Mouse (Mus musculus) heart, postnatal 0 days (tissue): Measurements from ENCODE around the gene Il6st. TPM values are rescaled to one million over a fixed set of nuclear protein-coding genes. Genes with fewer than 3 reads are reported as not detected.
A peak's percentile ranks its signal among the peaks of the same experiment; 100 is the strongest.

Source experiments
- ATAC-seq: fragments of 200-750 bp; cut with Nextera tagmentation; 2 replicates; pipeline ENCODE4 v1.8.0; 2017; ENCODE audit warnings: low read depth, moderate number of reproducible peaks, moderate library complexity; ENCODE audit not compliant: insufficient read depth
- DNase-seq: peaks from one replicate; pipeline ENCODE4 v3.0.0-alpha.2; 2016; ENCODE audit warnings: low spot score
- H3K27ac ChIP-seq: fragments of 300-500 bp; sonication (generic); 2 replicates; pipeline ENCODE4 v1.5.1; 2014; ENCODE audit warnings: low read depth, mild to moderate bottlenecking
- H3K27me3 ChIP-seq: fragments of 300-500 bp; sonication (generic); 2 replicates; pipeline ENCODE4 v1.6.1; 2014; ENCODE audit warnings: low read length, mixed read lengths; ENCODE audit not compliant: control insufficient read depth, insufficient read depth
- H3K36me3 ChIP-seq: fragments of 300-500 bp; sonication (generic); replicated peaks from 2 replicates; pipeline ENCODE4 v1.6.1; 2014; ENCODE audit warnings: low read length, mixed read lengths; ENCODE audit not compliant: control insufficient read depth, insufficient read depth
- H3K4me1 ChIP-seq: fragments of 300-500 bp; sonication (generic); 2 replicates; pipeline ENCODE4 v1.6.1; 2014; ENCODE audit warnings: antibody characterized with exemption; ENCODE audit not compliant: control insufficient read depth, insufficient read depth
- H3K4me2 ChIP-seq: fragments of 300-500 bp; sonication (generic); 2 replicates; pipeline ENCODE4 v1.6.1; 2014; ENCODE audit warnings: low read depth, mild to moderate bottlenecking, low read length, moderate library complexity
- H3K4me3 ChIP-seq: fragments of 300-500 bp; sonication (generic); 2 replicates; pipeline ENCODE4 v1.5.1; 2014; ENCODE audit warnings: low read depth, low read length
- H3K9ac ChIP-seq: fragments of 300-500 bp; sonication (generic); replicated peaks from 2 replicates; pipeline ENCODE4 v1.6.1; 2014; ENCODE audit warnings: low read depth, low read length, mixed read lengths
- H3K9me3 ChIP-seq: fragments of 300-500 bp; sonication (generic); replicated peaks from 2 replicates; pipeline ENCODE4 v1.6.1; 2016; ENCODE audit warnings: low read length; ENCODE audit not compliant: control insufficient read depth
- CTCF ChIP-seq: IDR thresholded peaks from 2 replicates; pipeline ENCODE4 v1.5.1; 2016; ENCODE audit warnings: antibody characterized with exemption, control low read depth, low read depth
- EP300 ChIP-seq: IDR thresholded peaks from 2 replicates; pipeline ENCODE4 v1.6.1; 2016; ENCODE audit warnings: antibody characterized with exemption, low read depth
- WGBS: fragments of 180-500 bp; shearing (Covaris S2); extraction: QIAGEN DNeasy Blood & Tissue Kit; methylation state at CpG from one replicate; pipeline ENCODE4 v1.1.7; 2014; 5-methylcytosine and 5-hydroxymethylcytosine counted together
- polyA plus RNA-seq: library from polyadenylated mRNA; unstranded; fragments of >200 nt; fragmentation: Nextera tagmentation; extraction: Ambion mirVana; gene quantifications from 2 replicates; pipeline ENCODE4 v1.2.1, GENCODE M21; 2015
- total RNA-seq: library from RNA; depleted of rRNA; stranded (reverse); fragments of >200 nt; gene quantifications from 2 replicates; pipeline ENCODE4 v1.2.3, GENCODE M21; 2014; ENCODE audit warnings: low replicate concordance

The Il6st gene
- total and polyA plus RNA-seq, 2 experiments from 2014 or later: 29.9 to 98.0 TPM

DNA sequence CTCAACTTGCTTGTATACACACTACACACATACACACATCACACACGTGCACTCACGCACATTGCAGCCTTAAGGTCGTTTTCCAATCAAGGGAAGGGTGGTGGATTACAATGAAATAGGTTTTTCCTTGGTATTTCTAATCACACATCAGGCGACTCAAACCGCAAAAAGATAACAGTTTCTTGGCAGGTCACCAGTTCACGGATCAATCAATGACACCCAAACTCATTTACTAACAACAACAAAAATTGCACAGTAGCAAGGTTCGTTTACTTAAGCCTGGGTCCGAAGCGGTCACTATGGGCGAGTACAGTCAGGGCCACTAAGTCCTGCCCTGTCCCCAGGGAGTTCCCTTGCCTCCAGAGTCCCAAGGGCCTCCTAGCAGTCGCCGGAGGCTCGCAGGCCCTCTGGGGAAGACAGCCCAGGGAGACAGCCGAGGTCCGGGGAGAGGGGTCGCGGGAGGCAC, 500 bp upstream of the Il6st start:
- Histone ChIP-seq H3K27me3 (no peaks in the 10 kb centered on the region), H3K4me2 (peak overlapping the region; percentile 80), H3K9ac (peak overlapping the region; percentile 90), H3K4me1 (peaks cover 33% of the 10 kb centered on the region), H3K27ac (peak overlapping the region; percentile 96), H3K36me3 (no peaks in the 10 kb centered on the region), H3K4me3 (peak overlapping the region; percentile 78), H3K9me3 (no peaks in the 10 kb centered on the region)
- WGBS: 4% methylated on average over 17 of the region's 17 CpGs
- TF ChIP-seq CTCF: no peak
- TF ChIP-seq EP300: no peak
- DNase-seq (no peak), ATAC-seq (peak; percentile 63)

DNA sequence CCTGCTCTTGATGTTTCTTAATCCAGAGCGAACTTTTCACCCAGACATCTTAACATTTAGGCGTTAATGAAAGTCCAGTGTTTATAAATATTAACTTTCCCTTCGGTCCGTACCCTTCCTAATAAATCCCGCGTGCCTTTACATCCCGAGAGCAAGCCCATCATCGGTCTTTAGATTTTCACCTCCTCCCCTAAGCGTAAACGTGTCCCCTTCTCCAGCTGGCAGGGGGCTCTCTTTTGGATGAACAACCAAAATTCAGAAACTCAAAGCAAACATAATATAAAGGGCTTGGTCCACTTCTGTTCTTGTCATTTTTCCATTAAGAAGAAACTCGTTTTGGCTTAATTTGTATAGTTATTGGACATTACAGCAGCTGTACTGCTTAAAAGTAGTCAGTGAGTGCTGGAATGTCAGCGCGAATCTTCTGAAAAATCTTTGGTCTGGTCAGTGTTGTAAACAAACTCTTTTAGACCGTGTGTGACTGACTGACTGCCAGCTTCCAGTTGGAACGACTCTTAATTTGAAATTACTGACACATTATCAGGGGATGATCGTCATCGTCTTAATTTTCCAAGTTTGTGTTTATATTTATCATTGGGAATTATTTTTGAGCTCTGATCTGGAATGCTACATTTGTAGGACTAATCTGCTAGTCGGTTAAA, 887 bp downstream of the Il6st start:
- H3K4me1 ChIP-seq: peaks cover 32% of the 10 kb centered on the region
- peak overlapping the region; percentile 78 for H3K4me3 ChIP-seq
- H3K9ac ChIP-seq: peak overlapping the region; percentile 90
- TF ChIP-seq EP300 (no peak), CTCF (no peak)
- ATAC-seq (no peak), DNase-seq (peak; percentile 59)
- H3K27me3 ChIP-seq: no peaks in the 10 kb centered on the region
- 1% methylated on average over 18 of the region's 18 CpGs for WGBS
- no peaks in the 10 kb centered on the region for H3K9me3 ChIP-seq
- peak overlapping the region; percentile 80 for H3K4me2 ChIP-seq
- H3K36me3 ChIP-seq: no peaks in the 10 kb centered on the region
- H3K27ac ChIP-seq: peak overlapping the region; percentile 96

DNA sequence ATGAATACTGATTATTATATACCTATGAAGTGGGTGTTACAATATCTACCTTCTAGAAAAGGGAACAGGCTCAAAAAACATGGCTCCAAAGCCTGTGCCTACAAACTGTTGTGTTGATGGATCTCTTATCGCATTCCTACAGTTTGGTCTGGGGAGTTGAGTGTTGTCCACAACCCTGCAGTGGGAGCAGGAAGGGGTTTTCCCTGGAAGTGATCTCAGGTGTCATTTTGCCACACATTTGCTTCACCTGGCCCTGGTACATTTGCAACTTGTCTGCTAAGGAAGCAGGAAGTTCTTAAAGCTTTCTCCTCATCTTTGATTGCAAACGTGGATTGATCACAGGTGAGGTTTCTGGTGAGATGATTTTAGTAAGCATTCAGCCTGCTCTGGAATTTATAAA, 1.7 kb downstream of the Il6st start:
- H3K4me1 ChIP-seq: peaks cover 24% of the 10 kb centered on the region
- 21% methylated on average over 2 of the region's 2 CpGs for WGBS
- DNase-seq: no peak

DNA sequence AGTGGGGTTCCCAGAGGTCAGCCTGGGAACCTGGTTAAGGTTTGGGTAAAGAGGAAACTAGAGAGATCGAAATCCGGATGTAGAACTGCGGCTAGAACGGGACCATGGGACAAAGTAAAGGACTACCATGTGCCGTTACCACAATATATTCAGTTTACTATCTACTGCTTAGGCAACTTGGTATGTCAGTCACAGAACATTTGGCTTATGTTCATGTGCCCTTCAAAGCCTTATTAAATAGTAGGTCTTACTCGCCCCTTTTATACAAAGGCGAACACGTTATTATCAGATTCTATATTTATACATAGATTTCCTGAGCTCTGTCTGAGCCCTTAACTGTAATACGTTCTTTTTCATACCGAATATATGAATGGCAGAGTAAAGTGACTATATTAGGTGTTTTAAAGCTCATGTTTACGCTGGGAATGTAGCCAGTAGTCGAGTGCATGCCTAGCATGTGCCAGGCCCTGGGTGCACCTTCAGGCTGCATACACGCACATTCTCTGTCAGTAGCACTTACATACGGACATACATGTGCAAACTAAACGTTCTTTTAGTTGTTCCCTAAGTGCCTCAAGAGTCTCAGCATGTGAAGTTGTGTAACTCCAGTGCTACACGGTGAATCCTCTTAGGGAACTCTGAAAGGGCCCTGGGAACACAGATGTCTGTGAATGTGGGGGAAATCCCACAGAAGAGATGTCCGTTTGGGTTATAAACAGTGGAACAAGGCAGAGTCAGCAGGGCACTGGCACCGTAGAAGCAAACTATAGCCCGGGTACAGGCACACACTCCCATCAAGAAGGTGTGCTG, 2.5 kb downstream of the Il6st start:
- no peaks in the 10 kb centered on the region for H3K9me3 ChIP-seq
- WGBS: 46% methylated on average over 19 of the region's 19 CpGs
- peak overlapping the region; percentile 78 for H3K4me3 ChIP-seq
- H3K4me2 ChIP-seq: peak overlapping the region; percentile 80
- no peaks in the 10 kb centered on the region for H3K27me3 ChIP-seq
- ATAC-seq: no peak
- peak overlapping the region; percentile 67 for H3K27ac ChIP-seq
- peaks cover 20% of the 10 kb centered on the region for H3K4me1 ChIP-seq
- peak; percentile 49 for DNase-seq
- H3K9ac ChIP-seq: peak overlapping the region; percentile 35; the same call in 1 of the 2 replicates
- TF ChIP-seq EP300 (no peak), CTCF (no peak)
- no peaks in the 10 kb centered on the region for H3K36me3 ChIP-seq

More for the DNA sequence above, 1.7 kb downstream of the Il6st start:
- no peaks in the 10 kb centered on the region for H3K27me3 ChIP-seq
- no peaks in the 10 kb centered on the region for H3K9me3 ChIP-seq
- peak overlapping the region; percentile 78 for H3K4me3 ChIP-seq
- H3K9ac ChIP-seq: peak overlapping the region; percentile 35
- TF ChIP-seq EP300 (no peak), CTCF (no peak)
- ATAC-seq: no peak
- H3K36me3 ChIP-seq: no peaks in the 10 kb centered on the region
- peak overlapping the region; percentile 67 for H3K27ac ChIP-seq
- peak overlapping the region; percentile 80 for H3K4me2 ChIP-seq

DNA sequence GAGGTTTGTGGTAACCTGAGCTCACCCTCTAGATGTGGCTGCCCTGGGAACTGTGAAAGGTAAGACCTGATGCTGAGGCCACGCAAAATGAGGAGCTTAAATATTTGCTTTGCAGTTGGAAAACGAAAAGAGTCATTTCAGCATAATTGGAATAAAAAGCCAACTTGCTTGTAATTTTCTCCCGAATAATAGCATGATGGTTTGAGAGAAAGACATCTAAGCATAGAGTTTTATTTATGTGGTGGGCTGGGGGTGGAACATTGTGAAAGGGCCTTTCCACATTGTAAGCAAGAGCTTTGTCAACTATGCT, 3.0 kb downstream of the Il6st start:
- DNase-seq: no peak
- H3K9ac ChIP-seq: 0 out of 2 replicates have a peak overlapping the region, but pooled peaks have one; percentile 35
- WGBS: 83% methylated on average over 3 of the region's 3 CpGs
- peaks cover 20% of the 10 kb centered on the region for H3K4me1 ChIP-seq
- H3K9me3 ChIP-seq: no peaks in the 10 kb centered on the region
- ATAC-seq: no peak
- no peak for TF ChIP-seq CTCF
- no peak for TF ChIP-seq EP300
- peak overlapping the region; percentile 67 for H3K27ac ChIP-seq
- H3K27me3 ChIP-seq: no peaks in the 10 kb centered on the region
- H3K36me3 ChIP-seq: no peaks in the 10 kb centered on the region
- H3K4me3 ChIP-seq: 0 out of 2 replicates have a peak overlapping the region, but pooled peaks have one; percentile 78
- H3K4me2 ChIP-seq: peak overlapping the region; percentile 80
